Mouse (Mus musculus): ENCODE measurements around the gene Gramd4. TPM values are rescaled to one million over a fixed set of nuclear protein-coding genes. Genes with fewer than 3 reads are reported as not detected.
A peak's percentile ranks its signal among the peaks of the same experiment; 100 is the strongest.

The Gramd4 gene
- total and polyA plus RNA-seq, 3 experiments: 10.5 to 19.5 (median 13.8) TPM

- DNase-seq: no peak
These were observed 126.0 kb downstream of the Gramd4 start for GRCm38 (mm10) chr15:86183484-86183883.

DNA sequence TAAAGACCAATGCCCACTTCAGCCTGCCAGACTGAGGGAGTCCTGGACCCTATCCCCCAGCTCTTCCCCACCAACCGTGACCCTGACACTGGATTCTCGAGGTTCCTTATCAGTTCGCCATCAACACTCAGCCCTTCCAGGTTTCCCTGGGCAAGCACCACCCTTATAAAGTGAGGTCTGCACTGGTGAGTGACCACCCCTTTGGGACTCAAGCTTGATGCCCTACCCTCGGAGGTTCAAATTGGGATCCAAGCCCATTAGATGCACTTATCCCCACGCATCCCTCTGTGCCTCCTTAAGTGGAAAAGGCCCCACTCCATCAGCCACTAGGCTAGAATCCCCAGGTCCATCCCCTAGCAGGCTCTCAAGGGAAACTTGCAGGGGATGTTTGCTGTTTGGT is 126.6 kb downstream of the Gramd4 start:
- no peak for DNase-seq

DNA sequence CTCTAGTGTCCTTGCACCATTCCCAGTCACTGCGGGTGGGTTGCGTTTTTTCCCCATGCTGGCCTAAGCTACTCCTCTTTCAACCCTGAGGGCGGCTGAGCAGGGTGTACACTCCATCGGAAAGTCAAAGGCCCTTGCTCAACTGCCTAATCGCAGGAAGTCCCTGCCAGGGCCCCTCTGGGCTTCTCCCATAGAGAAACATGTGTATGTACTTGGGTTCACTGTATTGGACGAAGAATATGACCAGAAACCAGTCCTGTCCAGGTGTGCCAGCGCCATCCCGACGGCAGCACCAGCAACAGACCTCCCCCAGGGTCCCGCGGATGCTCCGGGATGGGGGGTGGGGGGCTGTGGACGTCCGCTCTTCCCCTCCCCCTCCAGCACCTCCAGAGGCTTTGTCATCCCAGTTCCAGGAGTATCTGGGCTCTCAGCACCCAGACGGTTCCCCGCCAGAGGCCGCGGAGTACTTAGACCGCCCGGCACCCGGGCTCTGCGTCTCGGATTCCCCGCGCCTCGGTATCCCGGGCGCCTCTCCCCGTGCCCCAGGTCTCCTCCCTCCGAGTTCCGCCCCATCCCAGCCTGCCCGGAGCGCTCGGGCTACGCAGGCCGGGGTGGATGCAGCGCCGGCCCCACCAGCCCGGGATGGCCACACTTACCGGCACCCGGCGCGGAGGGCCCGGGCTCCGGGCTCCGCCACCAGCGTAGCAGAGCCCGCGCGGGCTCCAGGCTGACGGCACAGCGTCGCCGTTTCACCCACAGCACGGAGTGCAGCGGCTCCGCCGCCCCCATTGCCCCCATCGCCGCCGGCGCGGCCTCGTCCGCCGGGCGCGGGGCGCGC is 127.6 kb downstream of the Gramd4 start:
- DNase-seq: peak; percentile 80

DNA sequence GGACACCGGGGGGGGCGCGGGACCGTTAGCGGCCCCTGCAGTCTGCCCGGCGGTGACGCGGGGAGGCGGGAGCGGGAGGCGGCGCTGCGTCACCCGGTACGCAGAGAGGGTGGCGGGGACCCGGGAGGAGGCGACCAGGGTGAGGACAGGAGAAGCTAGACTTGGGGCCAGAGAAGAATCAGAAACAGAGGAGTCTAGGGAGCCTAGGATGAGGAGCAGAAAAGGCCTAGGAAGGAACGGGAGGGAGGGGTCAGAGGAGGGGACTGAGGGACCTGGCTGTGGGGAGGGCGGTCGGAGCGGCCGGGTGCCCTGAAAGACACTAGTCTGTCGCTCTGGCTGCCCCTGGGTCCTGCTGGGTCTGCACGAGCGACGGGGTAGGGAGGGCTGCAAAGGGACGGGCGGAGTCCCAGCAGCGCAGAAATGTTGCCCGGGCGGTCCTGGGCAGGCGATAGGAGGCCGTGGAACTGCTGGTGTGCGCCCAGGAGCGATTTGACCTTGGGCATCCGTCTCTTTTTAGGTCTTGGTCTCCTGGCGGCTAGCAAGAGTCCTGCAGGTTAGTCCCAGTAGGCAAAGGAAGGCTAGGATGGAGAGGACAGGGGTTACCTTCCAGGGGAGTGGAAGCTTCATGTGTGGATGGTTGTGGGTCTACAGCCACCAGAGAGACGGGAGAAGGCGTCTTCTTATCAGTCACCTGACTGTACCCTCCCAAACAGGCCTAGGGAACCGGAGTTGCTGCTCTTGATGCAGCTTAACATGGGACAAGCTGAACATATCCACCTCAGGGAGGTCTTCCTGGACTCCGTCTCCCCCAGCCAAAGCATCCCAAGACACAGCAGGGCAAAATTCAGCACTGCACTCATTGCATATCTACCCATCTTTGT is 128.4 kb downstream of the Gramd4 start, which contains the start of gene Cerk:
Gene Cerk (minus strand): TSS at position 453 of the 881 bp plus-strand sequence.
- DNase-seq: peak; percentile 93

GRCm38 (mm10) chr15:86186686-86187085 is 129.2 kb downstream of the Gramd4 start:
- peak; percentile 23 for DNase-seq

Other genes with a start within 250 kb of the Gramd4 start
- gene Cdpf1, start 246.0 kb upstream of the Gramd4 start, total RNA-seq (2021): 10 to 100 TPM; 22.5 to 23.5 TPM
- gene Cdpf1, start 246.0 kb upstream of the Gramd4 start, polyA plus RNA-seq (2012; rRNA removed): 55.7 and 56.0 TPM in 2 replicates
- under 1 TPM; 0.20 to 0.69 TPM for gene Pkdrej, start 236.0 kb upstream of the Gramd4 start, total RNA-seq (2021)
- 0.08 and 0.11 TPM in 2 replicates for gene Pkdrej, start 236.0 kb upstream of the Gramd4 start, polyA plus RNA-seq (2012; rRNA removed)
- gene Ttc38, start 225.4 kb upstream of the Gramd4 start, total RNA-seq (2021): 10 to 100 TPM; 17.0 to 18.9 TPM
- 6.5 and 10.6 TPM in 2 replicates for gene Ttc38, start 225.4 kb upstream of the Gramd4 start, polyA plus RNA-seq (2012; rRNA removed)
- 1 to 10 TPM in 1 of 2 experiments, under 1 TPM in 1; 0.66 to 1.1 TPM for gene Gtse1, start 197.9 kb upstream of the Gramd4 start, total RNA-seq (2021)
- 2.0 and 2.9 TPM in 2 replicates for gene Gtse1, start 197.9 kb upstream of the Gramd4 start, polyA plus RNA-seq (2012; rRNA removed)
- gene Trmu, start 178.4 kb upstream of the Gramd4 start, total RNA-seq (2021): 10 to 100 TPM; 19.8 to 27.6 TPM
- gene Trmu, start 178.4 kb upstream of the Gramd4 start, polyA plus RNA-seq (2012; rRNA removed): 9.8 and 16.1 TPM in 2 replicates
- gene Celsr1, start 23.9 kb upstream of the Gramd4 start, total RNA-seq (2021): 1 to 10 TPM; 4.7 to 7.7 TPM
- 1.2 and 1.8 TPM in 2 replicates for gene Celsr1, start 23.9 kb upstream of the Gramd4 start, polyA plus RNA-seq (2012; rRNA removed)
- 10 to 100 TPM; 34.5 to 41.1 TPM for gene Cerk, start 128.4 kb downstream of the Gramd4 start, total RNA-seq (2021)
- gene Cerk, start 128.4 kb downstream of the Gramd4 start, polyA plus RNA-seq (2012; rRNA removed): 33.7 and 39.6 TPM in 2 replicates
- 10 to 100 TPM; 34.5 to 37.7 TPM for gene Tbc1d22a, start 156.8 kb downstream of the Gramd4 start, total RNA-seq (2021)
- 38.7 and 44.4 TPM in 2 replicates for gene Tbc1d22a, start 156.8 kb downstream of the Gramd4 start, polyA plus RNA-seq (2012; rRNA removed)

Measured in adrenal gland, adult 2 months (tissue).